Mouse (Mus musculus) megakaryocyte, embryonic 14.5 days (primary cell): ENCODE measurements around the gene Hoxc9.

Experiments used
- FLI1 ChIP-seq: IDR thresholded peaks from 2 replicates; pipeline ENCODE4 v1.6.1; 2012; ENCODE audit warnings: low read length, inconsistent platforms, mixed read lengths
- GATA1 ChIP-seq: IDR thresholded peaks from 3 replicates; pipeline ENCODE4 v1.6.1; 2012; ENCODE audit warnings: mixed read lengths, low read length, inconsistent platforms, borderline replicate concordance

GRCm38 (mm10) chr15:102984521-102984920 lies 8.3 kb downstream of the Hoxc9 start:
- TF ChIP-seq GATA1 (no peak), FLI1 (no peak)
